Mouse (Mus musculus) myocyte (in vitro differentiated cells): ENCODE measurements at regions not wholly inside any gene's neighbourhood (a gene's known extent, or its start where the extent isn't known, plus 50 kb on each side); places are given as distances from the start of the nearest gene placed in this dataset.

ENCODE experiments used
- H3K27me3 ChIP-seq: one replicate; pipeline ENCODE4 v1.6.1; 2011; ENCODE audit not compliant: control insufficient read depth, insufficient read depth, insufficient read length
- H3K36me3 ChIP-seq: one replicate; pipeline ENCODE4 v1.6.1; 2011; ENCODE audit not compliant: control insufficient read depth, insufficient read depth
- H3K4me2 ChIP-seq: one replicate; pipeline ENCODE4 v1.6.1; 2011; ENCODE audit warnings: low read depth, control low read depth
- H3K4me3 ChIP-seq: one replicate; pipeline ENCODE4 v1.5.1; 2011; ENCODE audit warnings: mild to moderate bottlenecking, control low read depth, moderate library complexity
- H3K79me2 ChIP-seq: one replicate; pipeline ENCODE4 v1.6.1; 2011; ENCODE audit not compliant: control insufficient read depth, insufficient read depth
- H3ac ChIP-seq: one replicate; pipeline ENCODE4 v1.6.1; 2011; ENCODE audit not compliant: control insufficient read depth, insufficient read length
- CEBPB ChIP-seq: IDR thresholded peaks from 2 replicates; pipeline ENCODE4 v1.6.1; 2011; ENCODE audit warnings: mild to moderate bottlenecking, moderate library complexity; ENCODE audit not compliant: poor library complexity, insufficient read depth, severe bottlenecking
- E2F4 ChIP-seq: IDR thresholded peaks from one replicate; pipeline ENCODE4 v1.6.1; 2011; ENCODE audit warnings: mild to moderate bottlenecking, control low read depth, moderate library complexity; ENCODE audit not compliant: insufficient read depth
- MAX ChIP-seq: IDR thresholded peaks from one replicate; pipeline ENCODE4 v1.6.1; 2011; ENCODE audit warnings: low read depth, mild to moderate bottlenecking, control low read depth
- MYOD1 ChIP-seq, 3 experiments: IDR thresholded peaks; one replicate each; pipeline ENCODE4 v1.6.1; 2011; ENCODE audit warnings: control low read depth in 2 of 3, low read depth in 2 of 3, mild to moderate bottlenecking in 2 of 3, moderate library complexity in 1 of 3; ENCODE audit not compliant: insufficient read length in 2 of 3, control insufficient read depth in 1 of 3
- MYOG ChIP-seq, 3 experiments: IDR thresholded peaks; one replicate each; pipeline ENCODE4 v1.6.1; 2011; ENCODE audit warnings: control low read depth in 2 of 3, low read depth in 2 of 3, mild to moderate bottlenecking in 2 of 3; ENCODE audit not compliant: insufficient read length in 2 of 3, control insufficient read depth in 1 of 3, insufficient read depth in 1 of 3
- POLR2A ChIP-seq: IDR thresholded peaks from one replicate; pipeline ENCODE4 v1.6.1; 2011; ENCODE audit warnings: low read depth, mild to moderate bottlenecking, control low read depth, moderate library complexity; ENCODE audit not compliant: insufficient read length
- POLR2AphosphoS2 ChIP-seq: IDR thresholded peaks from one replicate; pipeline ENCODE4 v1.6.1; 2011; ENCODE audit warnings: low read depth, control low read depth; ENCODE audit not compliant: insufficient read length
- REST ChIP-seq: IDR thresholded peaks from one replicate; pipeline ENCODE4 v1.6.1; 2011; ENCODE audit warnings: mild to moderate bottlenecking, control low read depth, moderate library complexity; ENCODE audit not compliant: insufficient read depth, insufficient read length
- SRF ChIP-seq: IDR thresholded peaks from one replicate; pipeline ENCODE4 v1.6.1; 2011; ENCODE audit warnings: low read depth; ENCODE audit not compliant: control insufficient read depth, insufficient read length
- TCF12 ChIP-seq: IDR thresholded peaks from one replicate; pipeline ENCODE4 v1.6.1; 2011; ENCODE audit warnings: mild to moderate bottlenecking, control low read depth; ENCODE audit not compliant: poor library complexity, insufficient read depth, severe bottlenecking
- TCF3 ChIP-seq: IDR thresholded peaks from one replicate; pipeline ENCODE4 v1.6.1; 2011; ENCODE audit warnings: low read depth, control low read depth; ENCODE audit not compliant: insufficient read length
- USF1 ChIP-seq: IDR thresholded peaks from one replicate; pipeline ENCODE4 v1.6.1; 2011; ENCODE audit warnings: low read depth, mild to moderate bottlenecking, control low read depth, moderate library complexity

GRCm38 (mm10) chr3:150999652-151000051 lies 438.0 kb upstream of the Adgrl4 start:
- H3K4me2 ChIP-seq: no peak overlapping the region
- no peak overlapping the region for H3ac ChIP-seq
- H3K79me2 ChIP-seq: no peaks in the 10 kb centered on the region
- no peaks in the 10 kb centered on the region for H3K36me3 ChIP-seq
- no peak overlapping the region for H3K4me3 ChIP-seq
- no peaks in the 10 kb centered on the region for H3K27me3 ChIP-seq
- TF ChIP-seq SRF (no peak), CEBPB (no peak), E2F4 (no peak), POLR2A (no peak), MAX (no peak), TCF12 (no peak), MYOD1 (IDR thresholded peaks at IDR 0.05; ENCODE audit: control insufficient read depth in 1 of 3, insufficient read length in 2 of 3, low read depth in 2 of 3) (no peak), MYOG (IDR thresholded peaks at IDR 0.05; ENCODE audit: control insufficient read depth in 1 of 3, insufficient read depth in 1 of 3, insufficient read length in 2 of 3, low read depth in 2 of 3) (no peak), TCF3 (no peak), POLR2AphosphoS2 (no peak), USF1 (no peak), REST (no peak)

- no peak for TF ChIP-seq MAX
- no peak for TF ChIP-seq TCF3
- TF ChIP-seq MYOD1 (IDR thresholded peaks at IDR 0.05; ENCODE audit: control insufficient read depth in 1 of 3, insufficient read length in 2 of 3, low read depth in 2 of 3): no peak
- no peak for TF ChIP-seq POLR2AphosphoS2
- TF ChIP-seq REST: no peak
- no peak for TF ChIP-seq SRF
- TF ChIP-seq E2F4: no peak
- no peak for TF ChIP-seq TCF12
- TF ChIP-seq MYOG (IDR thresholded peaks at IDR 0.05; ENCODE audit: control insufficient read depth in 1 of 3, insufficient read depth in 1 of 3, insufficient read length in 2 of 3, low read depth in 2 of 3): no peak
- TF ChIP-seq POLR2A: no peak
- TF ChIP-seq CEBPB: no peak
- TF ChIP-seq USF1: no peak
- no peak overlapping the region for H3K4me3 ChIP-seq
These were observed 437.5 kb upstream of the Adgrl4 start for GRCm38 (mm10) chr3:151000217-151000616.

GRCm38 (mm10) chr3:151001881-151002412 lies 435.7 kb upstream of the Adgrl4 start:
- Histone ChIP-seq H3ac (no peak overlapping the region), H3K4me3 (no peak overlapping the region), H3K79me2 (no peaks in the 10 kb centered on the region), H3K27me3 (no peaks in the 10 kb centered on the region), H3K36me3 (no peaks in the 10 kb centered on the region), H3K4me2 (no peak overlapping the region)
- TF ChIP-seq MYOG (IDR thresholded peaks at IDR 0.05; ENCODE audit: control insufficient read depth in 1 of 3, insufficient read depth in 1 of 3, insufficient read length in 2 of 3, low read depth in 2 of 3) (no peak), POLR2AphosphoS2 (no peak)

More at GRCm38 (mm10) chr3:151000217-151000616, 437.5 kb upstream of the Adgrl4 start:
- Histone ChIP-seq H3K36me3 (no peaks in the 10 kb centered on the region), H3K79me2 (no peaks in the 10 kb centered on the region), H3ac (no peak overlapping the region), H3K27me3 (no peaks in the 10 kb centered on the region), H3K4me2 (no peak overlapping the region)

- H3K4me3 ChIP-seq: no peak overlapping the region
- H3K27me3 ChIP-seq: no peaks in the 10 kb centered on the region
- H3K4me2 ChIP-seq: no peak overlapping the region
- no peaks in the 10 kb centered on the region for H3K36me3 ChIP-seq
- TF ChIP-seq MAX (no peak), SRF (no peak)
- no peak overlapping the region for H3ac ChIP-seq
- H3K79me2 ChIP-seq: no peaks in the 10 kb centered on the region
These were observed 434.2 kb upstream of the Adgrl4 start for GRCm38 (mm10) chr3:151003524-151003923.

- no peak overlapping the region for H3K4me2 ChIP-seq
- no peak for TF ChIP-seq MYOG (IDR thresholded peaks at IDR 0.05; ENCODE audit: control insufficient read depth in 1 of 3, insufficient read depth in 1 of 3, insufficient read length in 2 of 3, low read depth in 2 of 3)
- no peaks in the 10 kb centered on the region for H3K79me2 ChIP-seq
- H3K4me3 ChIP-seq: no peak overlapping the region
- no peaks in the 10 kb centered on the region for H3K27me3 ChIP-seq
- no peak overlapping the region for H3ac ChIP-seq
- H3K36me3 ChIP-seq: no peaks in the 10 kb centered on the region
These were observed 433.7 kb upstream of the Adgrl4 start for GRCm38 (mm10) chr3:151003990-151004389.
